Mouse (Mus musculus) erythroblast, embryonic 14.5 days (primary cell): Measurements from ENCODE around the gene Zfp68.

Source experiments
- GATA1 ChIP-seq: IDR thresholded peaks from 2 replicates; pipeline ENCODE4 v1.6.1; 2012; ENCODE audit warnings: low read length, inconsistent platforms, mixed read lengths
- TAL1 ChIP-seq: IDR thresholded peaks from 3 replicates; pipeline ENCODE4 v1.6.1; 2012; ENCODE audit warnings: low read length, inconsistent platforms, mixed read lengths

GRCm38 (mm10) chr5:138571623-138572022 lies 47.9 kb downstream of the Zfp68 start:
- TF ChIP-seq GATA1 (no peak), TAL1 (no peak)
